Mouse (Mus musculus): ENCODE results near the gene Vasn.

Vasn gene

GRCm38 (mm10) chr16:4683193-4683580 lies 43.4 kb downstream of the Vasn start:
- in situ Hi-C loops (cut with MboI; ENCODE audit: low pct_unique_long_range_greater_than_20kb in 1 of 2, low sequenced_read_pairs in 2 of 2, unreplicated experiment in 1 of 2) = loop anchor here in 1 of 2 experiments (25.0 kb wide), 1 partner anchor 454 kb away; the partner anchor contains the start of genes Ppl and Sec14l5

GRCm38 (mm10) chr16:4683581-4684456 lies 44.1 kb downstream of the Vasn start:
- in situ Hi-C loops (cut with MboI; ENCODE audit: low pct_unique_long_range_greater_than_20kb in 1 of 2, low sequenced_read_pairs in 2 of 2, unreplicated experiment in 1 of 2) = loop anchor here in 1 of 2 experiments (25.0 kb wide), 1 partner anchor 453 kb away; the partner anchor contains the start of genes Ppl and Sec14l5

GRCm38 (mm10) chr16:4684457-4684791 lies 44.7 kb downstream of the Vasn start:
- in situ Hi-C loops (cut with MboI; ENCODE audit: low pct_unique_long_range_greater_than_20kb in 1 of 2, low sequenced_read_pairs in 2 of 2, unreplicated experiment in 1 of 2) = loop anchor here in 1 of 2 experiments (25.0 kb wide), 1 partner anchor 453 kb away; the partner anchor contains the start of genes Ppl and Sec14l5

- in situ Hi-C loops (cut with MboI; ENCODE audit: low pct_unique_long_range_greater_than_20kb in 1 of 2, low sequenced_read_pairs in 2 of 2, unreplicated experiment in 1 of 2) = loop anchor here in 1 of 2 experiments (25.0 kb wide), 1 partner anchor 448 kb away; the partner anchor contains the start of genes Ppl and Sec14l5
These were observed 49.6 kb downstream of the Vasn start for GRCm38 (mm10) chr16:4689371-4689770.

Measured in mouse embryonic stem cell (cell line).